Mouse (Mus musculus): ENCODE data around the gene Hist1h2bg. TPM values are rescaled to one million over a fixed set of nuclear protein-coding genes. Genes with fewer than 3 reads are reported as not detected.
"Not testable (repeated sequence)": the region's sequence is repeated elsewhere in the genome, so short reads cannot be mapped to it uniquely, and the experiment has no call there.

Hist1h2bg gene
- polyA plus RNA-seq, 1 experiment from 2014 or later = 6.3 TPM

DNA sequence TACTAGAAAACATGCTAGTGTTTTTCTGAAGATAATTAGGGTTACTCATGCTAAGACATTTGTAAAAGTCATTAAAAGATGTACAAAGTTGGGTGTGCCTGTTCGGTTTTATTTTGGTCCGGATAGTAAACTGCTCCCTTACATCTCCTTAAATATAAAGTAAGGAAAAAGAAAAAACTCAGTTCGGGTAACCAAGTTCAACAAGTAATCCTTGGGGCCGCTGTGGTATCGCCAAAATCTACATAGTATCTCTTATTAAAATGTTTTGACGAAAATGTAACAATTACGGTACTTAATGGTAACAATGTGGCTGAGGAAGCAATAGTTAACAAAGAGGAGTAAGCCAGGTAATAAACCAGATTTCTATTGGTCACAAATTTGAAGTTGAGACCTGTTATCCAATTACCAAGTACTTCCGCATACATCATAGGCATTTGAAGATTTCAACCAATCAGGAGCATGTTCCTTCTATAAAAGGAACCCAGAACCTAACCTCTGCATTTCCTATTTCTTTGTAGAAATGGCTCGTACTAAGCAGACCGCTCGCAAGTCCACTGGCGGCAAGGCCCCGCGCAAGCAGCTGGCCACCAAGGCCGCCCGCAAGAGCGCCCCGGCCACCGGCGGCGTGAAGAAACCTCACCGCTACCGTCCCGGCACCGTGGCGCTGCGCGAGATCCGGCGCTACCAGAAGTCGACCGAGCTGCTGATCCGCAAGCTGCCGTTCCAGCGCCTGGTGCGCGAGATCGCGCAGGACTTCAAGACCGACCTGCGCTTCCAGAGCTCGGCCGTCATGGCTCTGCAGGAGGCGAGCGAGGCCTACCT is 27.0 kb upstream of the Hist1h2bg start, which contains the start of gene Hist1h3f:
TSS of gene Hist1h3f (plus strand) at position 88 of the 822 bp plus-strand sequence.
- WGBS = under 1% methylated on average over 28 of the region's 45 CpGs

GRCm38 (mm10) chr13:23544787-23545120 is 26.4 kb upstream of the Hist1h2bg start:
- H3K27me3 ChIP-seq (replicated peaks; ENCODE audit: control insufficient read depth, insufficient read depth, low read length); H3K9me3 ChIP-seq (ENCODE audit: control insufficient read depth, low read length); DNase-seq (ENCODE audit: low spot score); H3K4me1 ChIP-seq (replicated peaks; ENCODE audit: control insufficient read depth, insufficient read depth, low read length); H3K36me3 ChIP-seq (ENCODE audit: control insufficient read depth, insufficient read depth, low read length): not testable (repeated sequence)
- peak overlapping the region; percentile 42 for H3K4me3 ChIP-seq (ENCODE audit: low read depth, low read length)
- H3K9ac ChIP-seq (ENCODE audit: low read depth, low read length) = peak overlapping the region; percentile 63
- peak; percentile 13 for ATAC-seq (replicated peaks; ENCODE audit: low FRiP score)
- 0% methylated on average over 11 of the region's 14 CpGs for WGBS
- H3K27ac ChIP-seq (ENCODE audit: low read depth, low read length) = peak overlapping the region; percentile 98; the same call in 1 of the 2 replicates
- H3K4me2 ChIP-seq = peak overlapping the region; percentile 53

More for the DNA sequence above, 27.0 kb upstream of the Hist1h2bg start, which contains the start of gene Hist1h3f:
- DNase-seq (ENCODE audit: low spot score) (no peak), ATAC-seq (replicated peaks; ENCODE audit: low FRiP score) (peak; percentile 82)
- Histone ChIP-seq H3K27me3 (replicated peaks; ENCODE audit: control insufficient read depth, insufficient read depth, low read length) (no peaks in the 10 kb centered on the region), H3K4me1 (replicated peaks; ENCODE audit: control insufficient read depth, insufficient read depth, low read length) (peaks cover 10% of the 10 kb centered on the region), H3K36me3 (ENCODE audit: control insufficient read depth, insufficient read depth, low read length) (no peaks in the 10 kb centered on the region), H3K4me3 (ENCODE audit: low read depth, low read length) (peak within 1 kb of the TSS; percentile 53), H3K27ac (ENCODE audit: low read depth, low read length) (peak within 1 kb of the TSS; percentile 98), H3K4me2 (peak within 1 kb of the TSS; percentile 83), H3K9me3 (ENCODE audit: control insufficient read depth, low read length) (no peaks in the 10 kb centered on the region), H3K9ac (ENCODE audit: low read depth, low read length) (peak within 1 kb of the TSS; percentile 82)

GRCm38 (mm10) chr13:23546694-23547093 is 24.5 kb upstream of the Hist1h2bg start:
- no peaks in the 10 kb centered on the region for H3K36me3 ChIP-seq (ENCODE audit: control insufficient read depth, insufficient read depth, low read length)
- no peak overlapping the region for H3K27ac ChIP-seq (ENCODE audit: low read depth, low read length)
- H3K4me2 ChIP-seq = no peak overlapping the region
- H3K9me3 ChIP-seq (ENCODE audit: control insufficient read depth, low read length) = no peaks in the 10 kb centered on the region
- 0 out of 2 replicates have a peak, but pooled peaks cover 8% of the 10 kb centered on the region for H3K4me1 ChIP-seq (replicated peaks; ENCODE audit: control insufficient read depth, insufficient read depth, low read length)
- DNase-seq (ENCODE audit: low spot score) (no peak), ATAC-seq (replicated peaks; ENCODE audit: low FRiP score) (no peak)
- no peak overlapping the region for H3K4me3 ChIP-seq (ENCODE audit: low read depth, low read length)
- H3K9ac ChIP-seq (ENCODE audit: low read depth, low read length) = peak overlapping the region; percentile 43; the same call in 1 of the 2 replicates
- WGBS = 69% methylated on average over 5 of the region's 5 CpGs
- H3K27me3 ChIP-seq (replicated peaks; ENCODE audit: control insufficient read depth, insufficient read depth, low read length) = no peaks in the 10 kb centered on the region

- Histone ChIP-seq H3K4me1 (replicated peaks; ENCODE audit: control insufficient read depth, insufficient read depth, low read length) (0 out of 2 replicates have a peak, but pooled peaks cover 12% of the 10 kb centered on the region), H3K27me3 (replicated peaks; ENCODE audit: control insufficient read depth, insufficient read depth, low read length) (no peaks in the 10 kb centered on the region), H3K4me3 (ENCODE audit: low read depth, low read length) (peak overlapping the region; percentile 46), H3K4me2 (peak overlapping the region; percentile 72), H3K36me3 (ENCODE audit: control insufficient read depth, insufficient read depth, low read length) (no peaks in the 10 kb centered on the region), H3K9ac (ENCODE audit: low read depth, low read length) (peak overlapping the region; percentile 61), H3K9me3 (ENCODE audit: control insufficient read depth, low read length) (no peaks in the 10 kb centered on the region), H3K27ac (ENCODE audit: low read depth, low read length) (peak overlapping the region; percentile 99)
- DNase-seq (ENCODE audit: low spot score) = peak; percentile 46
- 5% methylated on average over 3 of the region's 3 CpGs for WGBS
- no peak; the same call in none of the 2 replicates for ATAC-seq (replicated peaks; ENCODE audit: low FRiP score)
Measured at GRCm38 (mm10) chr13:23550761-23551145, 20.4 kb upstream of the Hist1h2bg start.

DNA sequence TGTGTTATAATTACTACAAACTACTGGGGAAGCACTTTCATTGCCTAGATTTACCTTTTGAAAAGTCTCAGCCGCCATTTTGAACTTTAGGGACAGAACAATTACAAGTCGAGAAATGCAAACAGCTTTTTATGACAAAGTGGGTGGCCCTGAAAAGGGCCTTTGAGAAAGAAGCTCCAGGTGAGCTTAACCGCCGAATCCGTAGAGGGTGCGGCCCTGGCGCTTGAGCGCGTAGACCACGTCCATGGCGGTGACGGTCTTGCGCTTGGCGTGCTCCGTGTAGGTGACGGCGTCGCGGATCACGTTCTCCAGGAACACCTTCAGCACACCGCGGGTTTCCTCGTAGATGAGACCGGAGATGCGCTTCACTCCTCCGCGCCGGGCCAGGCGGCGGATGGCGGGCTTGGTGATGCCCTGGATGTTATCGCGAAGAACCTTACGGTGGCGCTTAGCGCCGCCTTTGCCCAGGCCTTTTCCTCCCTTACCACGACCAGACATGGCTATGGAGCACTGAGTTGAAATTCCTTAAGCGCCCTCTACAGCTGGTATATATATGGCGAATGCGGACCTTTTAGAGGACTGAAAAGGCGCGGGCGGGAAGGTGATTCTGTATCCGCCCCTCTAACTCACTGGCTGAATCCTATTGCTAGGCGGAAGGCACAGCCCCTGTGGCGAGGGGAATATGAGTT is 19.9 kb upstream of the Hist1h2bg start, which contains the start of gene Hist1h4f:
TSS of gene Hist1h4f (minus strand) at position 503 of the 689 bp plus-strand sequence.
- H3K9me3 ChIP-seq (ENCODE audit: control insufficient read depth, low read length); H3K27me3 ChIP-seq (replicated peaks; ENCODE audit: control insufficient read depth, insufficient read depth, low read length); H3K36me3 ChIP-seq (ENCODE audit: control insufficient read depth, insufficient read depth, low read length); H3K4me1 ChIP-seq (replicated peaks; ENCODE audit: control insufficient read depth, insufficient read depth, low read length): not testable (repeated sequence)
- H3K9ac ChIP-seq (ENCODE audit: low read depth, low read length) = peak within 1 kb of the TSS; percentile 61
- ATAC-seq (replicated peaks; ENCODE audit: low FRiP score) (peak; percentile 72), DNase-seq (ENCODE audit: low spot score) (peak; percentile 97)
- H3K4me3 ChIP-seq (ENCODE audit: low read depth, low read length) = peak within 1 kb of the TSS; percentile 46
- peak within 1 kb of the TSS; percentile 99 for H3K27ac ChIP-seq (ENCODE audit: low read depth, low read length)
- under 1% methylated on average over 47 of the region's 47 CpGs for WGBS
- peak within 1 kb of the TSS; percentile 72 for H3K4me2 ChIP-seq

GRCm38 (mm10) chr13:23551931-23552914 is 19.0 kb upstream of the Hist1h2bg start:
- DNase-seq (ENCODE audit: low spot score) (no peak), ATAC-seq (replicated peaks; ENCODE audit: low FRiP score) (no peak)
- Histone ChIP-seq H3K27me3 (replicated peaks; ENCODE audit: control insufficient read depth, insufficient read depth, low read length) (no peaks in the 10 kb centered on the region), H3K4me1 (replicated peaks; ENCODE audit: control insufficient read depth, insufficient read depth, low read length) (0 out of 2 replicates have a peak, but pooled peaks cover 13% of the 10 kb centered on the region), H3K9ac (ENCODE audit: low read depth, low read length) (peak overlapping the region; percentile 61), H3K4me3 (ENCODE audit: low read depth, low read length) (peak overlapping the region; percentile 46), H3K4me2 (peak overlapping the region; percentile 72), H3K27ac (ENCODE audit: low read depth, low read length) (peak overlapping the region; percentile 99), H3K9me3 (ENCODE audit: control insufficient read depth, low read length) (no peaks in the 10 kb centered on the region), H3K36me3 (ENCODE audit: control insufficient read depth, insufficient read depth, low read length) (no peaks in the 10 kb centered on the region)
- 42% methylated on average over 8 of the region's 8 CpGs for WGBS

DNA sequence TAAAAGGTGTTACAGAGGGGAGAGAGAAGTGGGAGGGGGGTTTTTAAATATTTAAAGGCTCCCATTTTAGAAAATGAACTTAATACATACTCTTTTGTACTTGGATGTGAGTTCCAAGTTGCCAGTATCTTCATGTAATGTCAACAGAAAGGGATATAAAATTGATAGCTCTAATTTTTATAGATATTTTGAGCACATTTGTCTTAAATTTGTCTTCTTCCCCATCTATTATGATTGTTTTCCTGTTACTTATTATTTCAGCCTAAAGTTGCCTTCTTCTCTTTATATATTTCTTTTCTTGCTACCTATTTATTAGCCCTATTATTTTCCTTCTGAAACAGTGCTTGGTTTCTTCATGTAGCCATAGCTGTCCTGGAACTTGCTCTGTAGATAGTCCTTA is 18.2 kb upstream of the Hist1h2bg start, which contains the start of gene Hist1h1d:
TSS of gene Hist1h1d (plus strand) at position 301 of the 400 bp plus-strand sequence.
- Histone ChIP-seq H3K27me3 (replicated peaks; ENCODE audit: control insufficient read depth, insufficient read depth, low read length) (no peaks in the 10 kb centered on the region), H3K4me1 (replicated peaks; ENCODE audit: control insufficient read depth, insufficient read depth, low read length) (0 out of 2 replicates have a peak, but pooled peaks cover 13% of the 10 kb centered on the region), H3K4me3 (ENCODE audit: low read depth, low read length) (no peak within 1 kb of the TSS), H3K9me3 (ENCODE audit: control insufficient read depth, low read length) (no peaks in the 10 kb centered on the region), H3K9ac (ENCODE audit: low read depth, low read length) (peak within 1 kb of the TSS; percentile 91), H3K4me2 (peak within 1 kb of the TSS; percentile 83), H3K36me3 (ENCODE audit: control insufficient read depth, insufficient read depth, low read length) (no peaks in the 10 kb centered on the region), H3K27ac (ENCODE audit: low read depth, low read length) (peak within 1 kb of the TSS; percentile 100)
- DNase-seq (ENCODE audit: low spot score) (no peak), ATAC-seq (replicated peaks; ENCODE audit: low FRiP score) (no peak)

GRCm38 (mm10) chr13:23554393-23554792 is 16.8 kb upstream of the Hist1h2bg start:
- ATAC-seq (replicated peaks; ENCODE audit: low FRiP score) (no peak), DNase-seq (ENCODE audit: low spot score) (no peak)
- Histone ChIP-seq H3K4me2 (peak overlapping the region; percentile 83), H3K27me3 (replicated peaks; ENCODE audit: control insufficient read depth, insufficient read depth, low read length) (no peaks in the 10 kb centered on the region), H3K27ac (ENCODE audit: low read depth, low read length) (peak overlapping the region; percentile 100), H3K9me3 (ENCODE audit: control insufficient read depth, low read length) (no peaks in the 10 kb centered on the region), H3K4me3 (ENCODE audit: low read depth, low read length) (peak overlapping the region; percentile 56), H3K9ac (ENCODE audit: low read depth, low read length) (peak overlapping the region; percentile 91), H3K36me3 (ENCODE audit: control insufficient read depth, insufficient read depth, low read length) (no peaks in the 10 kb centered on the region), H3K4me1 (replicated peaks; ENCODE audit: control insufficient read depth, insufficient read depth, low read length) (0 out of 2 replicates have a peak, but pooled peaks cover 13% of the 10 kb centered on the region)
- 21% methylated on average over 9 of the region's 9 CpGs for WGBS
